24 mouse cellular contexts compared by ENCODE assay signal in the genomic region with DNA sequence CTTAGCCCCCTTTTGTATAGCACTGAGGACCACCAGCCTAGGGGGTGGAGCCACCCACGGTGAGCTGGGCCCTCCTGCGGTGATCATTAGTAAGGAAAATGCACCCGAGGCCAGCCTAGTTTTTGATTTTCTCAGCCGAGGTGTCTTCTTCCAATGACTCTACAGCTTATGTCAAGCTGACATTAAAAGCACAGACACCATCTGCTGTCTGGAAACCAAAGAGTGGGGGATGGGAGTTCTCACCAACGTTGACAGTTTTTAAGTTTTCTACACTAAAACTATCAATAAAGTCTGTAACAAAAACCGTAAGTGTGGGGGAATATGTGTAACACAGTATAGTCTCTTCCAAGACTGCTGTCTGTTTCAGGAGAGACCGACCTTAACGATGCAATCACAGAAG. TPM values are rescaled to one million over a fixed set of nuclear protein-coding genes. Genes with fewer than 3 reads are reported as not detected.
DNase-seq lines count a peak whose midpoint lies in the region; ATAC-seq and TF ChIP-seq lines count a peak whose summit lies in the region.
"Had no signal": no experiment of that assay in that cellular context is flagged by ENCODE, and none has a peak within 500 bp of the region (broad histone marks: within the 10 kb centered on the region; RNA-seq: fewer than 3 reads in every experiment).

No protein-coding gene starts in this region.

- H3K4me3 ChIP-seq in forebrain, embryonic 16.5 days (replicated peaks; ENCODE audit: low read length), result no peak overlapping the region
- H3K4me3 ChIP-seq in forebrain, embryonic 10.5 days, result no peak overlapping the region
- H3K4me3 ChIP-seq: embryonic facial prominence, embryonic 12.5 days; heart, adult 2 months; heart, embryonic 12.5 days; hindbrain, embryonic 13.5 days; liver, embryonic 15.5 days had no signal

- TF ChIP-seq CTCF in brain, embryonic 14.5 days (IDR thresholded peaks at IDR 0.05; ENCODE audit: borderline replicate concordance, extremely low read depth, insufficient read depth, insufficient read length), result no peak

- H3K4me2 ChIP-seq in forebrain, embryonic 16.5 days (ENCODE audit: low read length), result no peak overlapping the region
- H3K4me2 ChIP-seq: embryonic facial prominence, embryonic 12.5 days; heart, embryonic 12.5 days; hindbrain, embryonic 13.5 days; liver, embryonic 15.5 days; lung, embryonic 14.5 days had no signal

- H3K36me3 ChIP-seq in forebrain, embryonic 16.5 days (ENCODE audit: control insufficient read depth, insufficient read depth), result no peaks in the 10 kb centered on the region
- peaks cover 70% of the 10 kb centered on the region for H3K36me3 ChIP-seq in forebrain, embryonic 10.5 days (replicated peaks)

- DNase-seq in forebrain, embryonic 10.5 days (ENCODE audit: extremely low spot score, low spot score), result no peak
- peak; percentile 30 to 78 for DNase-seq in left cerebral cortex, postnatal 25 days (ENCODE audit: low spot score in 2 of 2)
- DNase-seq in left cerebral cortex, postnatal 4 days, result no peak
- peak; percentile 67 for DNase-seq in brain, embryonic 14.5 days (ENCODE audit: low read depth)
- peak; percentile 3 for DNase-seq in retina, embryonic 14.5 days (ENCODE audit: low spot score)
- DNase-seq in adrenal gland, postnatal 10 days, result no peak
- DNase-seq: cerebellum, adult 8-10 months; embryo, embryonic 11 days; heart, adult 2 months; heart, postnatal 4 days; kidney, adult 9 months; kidney, postnatal 10 days; layer of hippocampus, adult 9-11 months; lung, embryonic 14.5 days; lung, postnatal 14 days; midbrain, embryonic 14.5 days; thymus, postnatal 14 days had no signal

- no peaks in the 10 kb centered on the region for H3K27me3 ChIP-seq in forebrain, embryonic 16.5 days (replicated peaks; ENCODE audit: control insufficient read depth, insufficient read depth, low read length)
- H3K27me3 ChIP-seq in forebrain, embryonic 10.5 days (ENCODE audit: poor library complexity, severe bottlenecking), result no peaks in the 10 kb centered on the region
- H3K27me3 ChIP-seq: embryonic facial prominence, embryonic 12.5 days; heart, embryonic 12.5 days; hindbrain, embryonic 13.5 days; liver, embryonic 15.5 days had no signal

- peaks cover 6% of the 10 kb centered on the region for H3K4me1 ChIP-seq in forebrain, embryonic 16.5 days (replicated peaks; ENCODE audit: control insufficient read depth, insufficient read depth, low read length)
- no peaks in the 10 kb centered on the region for H3K4me1 ChIP-seq in forebrain, embryonic 10.5 days
- H3K4me1 ChIP-seq: embryonic facial prominence, embryonic 12.5 days; hindbrain, embryonic 13.5 days; liver, embryonic 15.5 days had no signal

- TF ChIP-seq POLR2A in brain, embryonic 14.5 days (IDR thresholded peaks at IDR 0.05; ENCODE audit: borderline replicate concordance, extremely low read depth, insufficient read depth, insufficient read length, poor library complexity, severe bottlenecking), result no peak

- H3K9ac ChIP-seq in forebrain, embryonic 16.5 days (replicated peaks; ENCODE audit: low read depth, low read length), result no peak overlapping the region
- H3K9ac ChIP-seq: embryonic facial prominence, embryonic 12.5 days; heart, embryonic 12.5 days; hindbrain, embryonic 13.5 days; liver, embryonic 15.5 days; lung, embryonic 14.5 days had no signal

- no peaks in the 10 kb centered on the region for H3K9me3 ChIP-seq in forebrain, embryonic 16.5 days (ENCODE audit: control insufficient read depth, low read length)
- H3K9me3 ChIP-seq in forebrain, embryonic 10.5 days, result no peaks in the 10 kb centered on the region
- H3K9me3 ChIP-seq: embryonic facial prominence, embryonic 12.5 days; heart, embryonic 12.5 days; hindbrain, embryonic 13.5 days; liver, embryonic 15.5 days had no signal

- no peak overlapping the region for H3K27ac ChIP-seq in forebrain, embryonic 16.5 days (ENCODE audit: low read length)
- no peak overlapping the region for H3K27ac ChIP-seq in forebrain, embryonic 10.5 days
- H3K27ac ChIP-seq: embryonic facial prominence, embryonic 12.5 days; heart, adult 2 months; hindbrain, embryonic 13.5 days; liver, embryonic 15.5 days had no signal

- 32% methylated on average over 8 of the region's 8 CpGs for WGBS in forebrain, embryonic 16.5 days
- WGBS in forebrain, embryonic 10.5 days, result 65% methylated on average over 8 of the region's 8 CpGs

- intact Hi-C loops in left cerebral cortex, postnatal 25 days (cut with DNase I), result loop anchor here (10.0 kb wide), 1 partner anchor 479 kb away; the partner anchor contains the start of gene Tmem242
- intact Hi-C loops in left cerebral cortex, postnatal 4 days (cut with DNase I), result loop anchor here (5.0 to 10.0 kb wide), 2 partner anchors 127 to 489 kb away; no protein-coding TSS in a partner anchor

- peak; percentile 50; the same call in 1 of the 2 replicates for ATAC-seq in forebrain, embryonic 16.5 days
- ATAC-seq: CD4-positive, CD25-positive, alpha-beta regulatory T cell, adult 4 months; intestine, postnatal 0 days had no signal

RNA-seq across cellular contexts. Expression of gene Synj2, which starts 16.8 kb away (rescaled TPM):
- 1.4 and 2.5 TPM in 2 replicates for polyA plus RNA-seq in forebrain, embryonic 16.5 days (2015; fragmentation: Nextera tagmentation; extraction: Ambion mirVana)
- 0.90 and 1.1 TPM in 2 replicates for polyA plus RNA-seq in forebrain, embryonic 10.5 days (2016; fragmentation: Nextera tagmentation; extraction: Ambion mirVana)
- 100 to 1,000 TPM in 1 of 2 experiments, 10 to 100 TPM in 1; 84.0 to 123 TPM for total RNA-seq in left cerebral cortex, postnatal 25 days (2021)
- total RNA-seq in left cerebral cortex, postnatal 4 days (2021), result 10 to 100 TPM in 1 of 2 experiments, 1 to 10 TPM in 1; 9.7 to 13.3 TPM
- 0.81 and 1.6 TPM in 2 replicates for polyA plus RNA-seq in brain, embryonic 14.5 days (2012; rRNA removed)
- 10 to 100 TPM in 1 of 2 experiments, 1 to 10 TPM in 1; 8.2 to 15.4 TPM for total RNA-seq in adrenal gland, postnatal 10 days (2021)

Comparison
In these comparisons a context has a peak if more than half of its experiments do, and no peak if none do; other contexts are left out.
1. DNase-seq: peak in left cerebral cortex, postnatal 25 days (2 of 2), brain, embryonic 14.5 days (single experiment) and retina, embryonic 14.5 days (single experiment); none in forebrain, embryonic 10.5 days (single experiment), left cerebral cortex, postnatal 4 days (single experiment) and adrenal gland, postnatal 10 days (single experiment).
2. RNA of gene Synj2, which starts 16.8 kb away (total RNA-seq): 84.0 to 123 TPM in left cerebral cortex, postnatal 25 days; 8.2 to 15.4 TPM in adrenal gland, postnatal 10 days and 9.7 to 13.3 TPM in left cerebral cortex, postnatal 4 days; every median in the first group is over 4 times any median in the second.